Mouse (Mus musculus): ENCODE results near the gene Dmrtc1c2.
"Not testable (repeated sequence)": the region's sequence is repeated elsewhere in the genome, so short reads cannot be mapped to it uniquely, and the experiment has no call there.

Gene Dmrtc1c2

GRCm38 (mm10) chrX:102854516-102854915 is at the start of gene Dmrtc1c2:
Gene Dmrtc1c2, minus strand, starts transcription at chrX:102854616.
- DNase-seq = not testable (repeated sequence)

DNA sequence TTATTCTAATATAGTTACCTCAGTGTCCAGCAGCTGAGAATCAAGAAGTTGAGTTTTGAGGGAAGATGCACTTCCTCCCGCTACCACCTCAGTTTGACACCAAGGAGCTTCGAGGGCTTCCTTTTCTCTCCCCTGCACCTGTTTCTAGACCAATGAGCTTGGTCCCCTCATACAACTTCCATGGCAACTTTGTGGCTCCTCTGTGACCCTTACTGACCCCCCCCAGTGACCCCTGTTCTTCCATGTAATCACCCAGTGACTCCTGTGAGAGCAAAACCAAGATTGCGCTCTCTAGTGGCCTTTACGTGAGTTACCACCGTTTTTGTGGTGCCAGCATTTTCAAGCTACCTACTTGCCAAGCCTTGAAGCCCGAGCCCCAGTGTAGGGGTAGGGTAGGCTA is 13.5 kb upstream of the Dmrtc1c2 start, which contains the start of gene 1700031F05Rik:
TSS of gene 1700031F05Rik (minus strand) at position 101 of the 400 bp plus-strand sequence.
- no peak for DNase-seq

- no peak for DNase-seq
These were observed 42.1 kb downstream of the Dmrtc1c2 start for GRCm38 (mm10) chrX:102812311-102812710.

GRCm38 (mm10) chrX:102802663-102803062 is 51.8 kb downstream of the Dmrtc1c2 start, which contains the start of gene Dmrtc1c1:
Gene Dmrtc1c1, plus strand, starts transcription at chrX:102802963.
- DNase-seq = not testable (repeated sequence)
